Mouse (Mus musculus): ENCODE data around the gene Fhl1. TPM values are rescaled to one million over a fixed set of nuclear protein-coding genes. Genes with fewer than 3 reads are reported as not detected.

Gene Fhl1
- polyA plus RNA-seq, 1 experiment from 2014 or later = 127 TPM

GRCm38 (mm10) chrX:56756352-56756751 lies 24.8 kb downstream of the Fhl1 start:
- no peak for ATAC-seq (ENCODE audit: low FRiP score)
- Histone ChIP-seq H3K9ac (no peak overlapping the region), H3K27ac (no peak overlapping the region), H3K4me1 (replicated peaks) (no peaks in the 10 kb centered on the region), H3K27me3 (no peaks in the 10 kb centered on the region), H3K9me3 (no peaks in the 10 kb centered on the region), H3K4me2 (no peak overlapping the region), H3K36me3 (0 out of 2 replicates have a peak, but pooled peaks cover 2% of the 10 kb centered on the region), H3K4me3 (no peak overlapping the region)
- WGBS = 86% methylated on average over 7 of the region's 7 CpGs

DNA sequence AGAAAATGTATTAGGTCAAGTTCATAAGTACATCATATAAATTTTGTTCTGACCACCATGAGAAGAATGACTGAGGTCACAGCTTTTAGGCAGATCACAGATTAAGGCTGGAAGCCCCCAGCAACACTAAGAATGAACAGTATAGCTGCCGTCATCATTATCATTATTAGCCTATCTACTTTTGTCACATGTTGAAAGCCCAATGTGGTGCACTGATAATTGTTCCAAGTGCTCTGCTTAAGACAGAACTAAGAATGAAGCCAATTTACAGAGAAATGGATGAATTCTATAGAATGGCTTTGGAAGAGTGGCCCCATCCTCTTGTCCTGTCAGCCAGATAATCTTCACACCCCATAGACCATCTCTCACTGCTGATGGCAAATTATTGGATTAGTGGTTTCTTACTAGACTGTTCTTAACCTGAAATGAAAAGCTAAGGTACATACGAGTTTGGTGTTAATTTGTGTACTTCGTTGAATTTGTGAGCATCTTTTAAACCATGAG lies 28.7 kb downstream of the Fhl1 start:
- Histone ChIP-seq H3K27me3 (no peaks in the 10 kb centered on the region), H3K27ac (no peak overlapping the region), H3K9ac (no peak overlapping the region), H3K4me2 (no peak overlapping the region), H3K4me1 (replicated peaks) (no peaks in the 10 kb centered on the region), H3K4me3 (no peak overlapping the region), H3K9me3 (no peaks in the 10 kb centered on the region), H3K36me3 (0 out of 2 replicates have a peak, but pooled peaks cover 2% of the 10 kb centered on the region)
- 92% methylated on average over 3 of the region's 3 CpGs for WGBS
- no peak for ATAC-seq (ENCODE audit: low FRiP score)

DNA sequence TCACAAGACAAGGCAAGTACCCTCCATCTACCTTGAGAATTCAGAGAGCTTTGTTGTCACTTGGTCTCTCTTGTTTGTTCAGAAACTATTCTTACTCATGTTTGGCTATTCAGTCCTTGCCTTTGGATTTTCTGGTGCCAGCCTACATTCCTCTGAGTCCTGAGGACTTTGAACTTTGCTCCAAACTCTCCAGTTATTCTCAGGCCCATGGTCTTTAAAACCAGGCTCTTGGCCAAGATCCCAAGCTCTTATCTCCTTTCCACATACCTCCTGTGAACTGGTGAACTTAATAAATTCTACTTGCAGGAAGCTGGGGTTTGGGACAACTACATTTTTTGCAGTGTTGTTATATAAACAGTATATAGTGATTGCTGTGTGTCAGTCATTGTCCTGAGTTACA lies 38.3 kb downstream of the Fhl1 start:
- H3K4me2 ChIP-seq = no peak overlapping the region
- no peak overlapping the region for H3K27ac ChIP-seq
- H3K4me1 ChIP-seq (replicated peaks) = no peaks in the 10 kb centered on the region
- H3K27me3 ChIP-seq = no peaks in the 10 kb centered on the region
- H3K9me3 ChIP-seq = no peaks in the 10 kb centered on the region
- no peak overlapping the region for H3K9ac ChIP-seq
- no peak for ATAC-seq (ENCODE audit: low FRiP score)
- no peak overlapping the region for H3K4me3 ChIP-seq
- no peaks in the 10 kb centered on the region for H3K36me3 ChIP-seq

- H3K36me3 ChIP-seq = no peaks in the 10 kb centered on the region
- H3K4me3 ChIP-seq = no peak overlapping the region
- no peak overlapping the region for H3K4me2 ChIP-seq
- no peak overlapping the region for H3K9ac ChIP-seq
- no peaks in the 10 kb centered on the region for H3K4me1 ChIP-seq (replicated peaks)
- 82% methylated on average over 1 of the region's 1 CpGs for WGBS
- H3K9me3 ChIP-seq = no peaks in the 10 kb centered on the region
- no peak overlapping the region for H3K27ac ChIP-seq
- no peak for ATAC-seq (ENCODE audit: low FRiP score)
- H3K27me3 ChIP-seq = no peaks in the 10 kb centered on the region
Measured at GRCm38 (mm10) chrX:56771751-56772150, 40.2 kb downstream of the Fhl1 start.

- H3K9ac ChIP-seq = no peak overlapping the region
- H3K4me1 ChIP-seq (replicated peaks) = no peaks in the 10 kb centered on the region
- WGBS = 96% methylated on average over 4 of the region's 4 CpGs
- no peaks in the 10 kb centered on the region for H3K36me3 ChIP-seq
- no peaks in the 10 kb centered on the region for H3K9me3 ChIP-seq
- H3K4me2 ChIP-seq = no peak overlapping the region
- H3K27me3 ChIP-seq = no peaks in the 10 kb centered on the region
- no peak overlapping the region for H3K27ac ChIP-seq
- no peak for ATAC-seq (ENCODE audit: low FRiP score)
- no peak overlapping the region for H3K4me3 ChIP-seq
Measured at GRCm38 (mm10) chrX:56773329-56773728, 41.7 kb downstream of the Fhl1 start.

GRCm38 (mm10) chrX:56786281-56787061 lies 54.9 kb downstream of the Fhl1 start:
- Histone ChIP-seq H3K4me3 (no peak overlapping the region), H3K4me2 (no peak overlapping the region), H3K27ac (no peak overlapping the region), H3K9me3 (no peaks in the 10 kb centered on the region), H3K36me3 (peaks cover 19% of the 10 kb centered on the region), H3K9ac (no peak overlapping the region), H3K4me1 (replicated peaks) (no peaks in the 10 kb centered on the region), H3K27me3 (no peaks in the 10 kb centered on the region)
- no peak for ATAC-seq (ENCODE audit: low FRiP score)
- 51% methylated on average over 6 of the region's 6 CpGs for WGBS

- Histone ChIP-seq H3K4me2 (no peak overlapping the region), H3K4me3 (no peak overlapping the region), H3K36me3 (peaks cover 19% of the 10 kb centered on the region), H3K9me3 (no peaks in the 10 kb centered on the region), H3K9ac (no peak overlapping the region), H3K4me1 (replicated peaks) (no peaks in the 10 kb centered on the region), H3K27ac (no peak overlapping the region), H3K27me3 (no peaks in the 10 kb centered on the region)
- ATAC-seq (ENCODE audit: low FRiP score) = no peak
- WGBS = 83% methylated on average over 3 of the region's 3 CpGs
Measured at GRCm38 (mm10) chrX:56787486-56787885, 55.9 kb downstream of the Fhl1 start.

GRCm38 (mm10) chrX:56790591-56790990 lies 59.0 kb downstream of the Fhl1 start:
- Histone ChIP-seq H3K4me1 (replicated peaks) (no peaks in the 10 kb centered on the region), H3K36me3 (peaks cover 32% of the 10 kb centered on the region), H3K4me2 (no peak overlapping the region), H3K27me3 (no peaks in the 10 kb centered on the region), H3K27ac (no peak overlapping the region), H3K9me3 (no peaks in the 10 kb centered on the region), H3K9ac (no peak overlapping the region), H3K4me3 (no peak overlapping the region)
- no peak for ATAC-seq (ENCODE audit: low FRiP score)
- WGBS = 72% methylated on average over 4 of the region's 4 CpGs

- no peaks in the 10 kb centered on the region for H3K27me3 ChIP-seq
- no peak overlapping the region for H3K4me2 ChIP-seq
- H3K9me3 ChIP-seq = no peaks in the 10 kb centered on the region
- H3K36me3 ChIP-seq = peaks cover 32% of the 10 kb centered on the region
- peak; percentile 46; the same call in 1 of the 2 replicates for ATAC-seq (ENCODE audit: low FRiP score)
- H3K4me1 ChIP-seq (replicated peaks) = no peaks in the 10 kb centered on the region
- no peak overlapping the region for H3K27ac ChIP-seq
- H3K4me3 ChIP-seq = no peak overlapping the region
- WGBS = 54% methylated on average over 15 of the region's 15 CpGs
- no peak overlapping the region for H3K9ac ChIP-seq
Measured at GRCm38 (mm10) chrX:56791268-56791667, 59.7 kb downstream of the Fhl1 start.

DNA sequence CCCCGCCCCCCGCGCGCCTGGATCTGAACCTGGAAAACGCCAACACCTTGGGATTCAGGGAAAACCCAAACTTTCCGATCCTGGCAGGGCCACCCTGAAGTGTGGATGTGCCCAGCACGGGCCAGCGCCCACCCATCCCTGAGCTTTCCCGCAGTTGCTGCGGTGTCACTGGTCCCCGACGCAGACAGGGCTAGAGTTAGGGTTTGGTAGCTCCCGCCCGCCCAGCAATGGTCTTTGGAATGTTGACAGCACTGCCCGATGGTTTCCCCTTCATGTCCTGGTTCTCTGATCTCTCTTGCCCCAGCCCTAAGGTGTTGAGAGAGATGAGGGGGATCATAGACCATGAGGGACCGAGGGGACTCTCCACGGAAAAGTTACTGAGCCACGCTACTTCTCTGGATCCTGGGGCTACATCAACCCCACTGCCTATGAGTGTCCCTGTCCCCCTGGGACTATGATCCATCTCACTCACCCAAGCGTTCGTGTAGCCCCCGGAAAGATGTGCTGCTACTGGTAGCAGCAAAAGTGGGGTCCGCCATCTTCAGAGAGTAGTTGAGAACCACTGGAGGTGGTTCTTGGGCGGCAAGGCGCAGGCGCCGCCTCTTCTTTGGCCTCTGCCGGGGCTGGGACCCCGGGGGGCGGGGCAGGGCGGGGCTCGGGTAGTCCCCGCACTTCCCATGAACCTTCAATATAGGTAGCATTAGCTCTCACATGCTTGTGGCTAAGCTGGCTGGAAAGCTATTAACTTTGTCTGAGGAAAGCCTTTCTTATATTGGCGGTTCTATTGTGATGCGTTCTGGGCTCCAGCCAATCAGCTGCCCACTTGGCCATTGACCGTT lies 90.4 kb downstream of the Fhl1 start, which contains the start of gene Map7d3:
Gene Map7d3 (minus strand): TSS at position 562 of the 839 bp plus-strand sequence.
- H3K27ac ChIP-seq = no peak within 1 kb of the TSS
- peak; percentile 66 for ATAC-seq (ENCODE audit: low FRiP score)
- H3K9me3 ChIP-seq = no peaks in the 10 kb centered on the region
- no peaks in the 10 kb centered on the region for H3K27me3 ChIP-seq
- H3K4me1 ChIP-seq (replicated peaks) = no peaks in the 10 kb centered on the region
- H3K4me3 ChIP-seq = peak within 1 kb of the TSS; percentile 41
- H3K4me2 ChIP-seq = peak within 1 kb of the TSS; percentile 63
- WGBS = 17% methylated on average over 35 of the region's 35 CpGs
- H3K36me3 ChIP-seq = no peaks in the 10 kb centered on the region
- no peak within 1 kb of the TSS for H3K9ac ChIP-seq

GRCm38 (mm10) chrX:56827492-56827891 lies 95.9 kb downstream of the Fhl1 start:
- Histone ChIP-seq H3K27ac (no peak overlapping the region), H3K27me3 (no peaks in the 10 kb centered on the region), H3K4me3 (no peak overlapping the region), H3K9ac (no peak overlapping the region), H3K36me3 (no peaks in the 10 kb centered on the region), H3K4me2 (no peak overlapping the region), H3K9me3 (no peaks in the 10 kb centered on the region), H3K4me1 (replicated peaks) (no peaks in the 10 kb centered on the region)
- ATAC-seq (ENCODE audit: low FRiP score) = no peak
- WGBS = 83% methylated on average over 6 of the region's 6 CpGs

- Histone ChIP-seq H3K27me3 (no peaks in the 10 kb centered on the region), H3K4me1 (replicated peaks) (no peaks in the 10 kb centered on the region), H3K27ac (no peak overlapping the region), H3K9ac (no peak overlapping the region), H3K36me3 (no peaks in the 10 kb centered on the region), H3K9me3 (no peaks in the 10 kb centered on the region), H3K4me3 (no peak overlapping the region), H3K4me2 (no peak overlapping the region)
- 93% methylated on average over 6 of the region's 6 CpGs for WGBS
- no peak for ATAC-seq (ENCODE audit: low FRiP score)
Measured at GRCm38 (mm10) chrX:56835842-56836241, 104.3 kb downstream of the Fhl1 start.
